Mouse (Mus musculus): ENCODE results near the gene Ccp110. TPM values are rescaled to one million over a fixed set of nuclear protein-coding genes. Genes with fewer than 3 reads are reported as not detected.

Ccp110 gene
- total and polyA plus RNA-seq, 3 experiments: 10.4 to 12.3 TPM; not detected in 1

DNA sequence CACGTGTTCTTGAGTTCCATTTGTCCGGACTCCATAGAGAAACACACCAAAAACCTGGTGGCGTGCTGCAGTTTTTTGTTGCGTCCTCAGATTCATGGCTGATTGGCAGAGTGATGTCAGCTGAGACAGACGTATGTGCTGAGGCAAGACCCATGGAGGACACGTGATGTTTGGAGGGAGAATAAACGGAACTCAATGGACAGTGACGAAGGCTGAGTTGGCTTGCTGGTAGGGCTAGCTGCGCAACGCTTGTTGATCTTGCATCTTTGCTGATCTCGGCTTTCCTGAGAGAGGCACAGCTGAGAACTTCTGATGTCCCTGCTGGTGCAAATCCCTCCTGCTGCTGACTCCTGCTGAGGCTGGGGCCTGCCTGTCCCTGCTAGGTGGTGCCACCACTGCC, 51.6 kb downstream of the Ccp110 start:
- no peaks in the 10 kb centered on the region for H3K9me3 ChIP-seq (replicated peaks; ENCODE audit: insufficient read depth, low read length)
- no peak overlapping the region for H3K9ac ChIP-seq (ENCODE audit: control insufficient read depth, low read depth, low read length, poor library complexity, severe bottlenecking)
- no peak overlapping the region for H3K27ac ChIP-seq (ENCODE audit: control insufficient read depth, low read depth, low read length)
- H3K36me3 ChIP-seq (ENCODE audit: control insufficient read depth in 1 of 2, insufficient read depth in 2 of 2, low read length in 2 of 2): peaks cover 0 to 2% of the 10 kb centered on the region in 2 experiments; a peak in 2 of 4 replicates
- no peak overlapping the region for H3K4me3 ChIP-seq (ENCODE audit: control insufficient read depth in 1 of 2, insufficient read depth in 1 of 2, low read depth in 2 of 2, low read length in 2 of 2)
- H3K27me3 ChIP-seq (ENCODE audit: control insufficient read depth in 1 of 2, insufficient read depth in 2 of 2, low read length in 2 of 2): no peaks in the 10 kb centered on the region
- DNase-seq (ENCODE audit: low read depth, low spot score): no peak
- no peaks in the 10 kb centered on the region for H3K79me2 ChIP-seq (ENCODE audit: control insufficient read depth, insufficient read depth, low read length, poor library complexity)
- TF ChIP-seq NRF1 (IDR thresholded peaks at IDR 0.05; ENCODE audit: insufficient read depth, low read depth, low read length, poor library complexity, severe bottlenecking) (no peak), E2F4 (IDR thresholded peaks at IDR 0.05; ENCODE audit: borderline replicate concordance, low read depth, low read length) (no peak), MYC (IDR thresholded peaks at IDR 0.05; ENCODE audit: low read depth, low read length) (no peak), MAZ (IDR thresholded peaks at IDR 0.05; ENCODE audit: low read depth, low read length) (no peak), ELF1 (IDR thresholded peaks at IDR 0.05; ENCODE audit: low read depth, low read length) (no peak), ZC3H11A (IDR thresholded peaks at IDR 0.05; ENCODE audit: low read depth, low read length) (no peak), POLR2AphosphoS5 (IDR thresholded peaks at IDR 0.05; ENCODE audit: borderline replicate concordance, low read depth, low read length) (no peak), TCF12 (IDR thresholded peaks at IDR 0.05; ENCODE audit: low read depth, low read length) (no peak), JUND (IDR thresholded peaks at IDR 0.05; ENCODE audit: low read depth, low read length) (no peak), CHD2 (IDR thresholded peaks at IDR 0.05; ENCODE audit: low read length) (no peak), ZNF384 (IDR thresholded peaks at IDR 0.05; ENCODE audit: low read depth, low read length) (no peak)
- no peaks in the 10 kb centered on the region for H3K4me1 ChIP-seq (ENCODE audit: control insufficient read depth in 1 of 2, insufficient read depth in 2 of 2, low read length in 2 of 2)

GRCm38 (mm10) chr7:118764725-118765124, 52.4 kb downstream of the Ccp110 start:
- TF ChIP-seq GABPA (IDR thresholded peaks at IDR 0.05; ENCODE audit: low read depth, low read length) (no peak), GATA1 (IDR thresholded peaks at IDR 0.05; ENCODE audit: low read depth, low read length) (no peak), SIN3A (IDR thresholded peaks at IDR 0.05; ENCODE audit: low read length) (no peak)
- Histone ChIP-seq H3K27me3 (ENCODE audit: control insufficient read depth in 1 of 2, insufficient read depth in 2 of 2, low read length in 2 of 2) (no peaks in the 10 kb centered on the region), H3K4me1 (ENCODE audit: control insufficient read depth in 1 of 2, insufficient read depth in 2 of 2, low read length in 2 of 2) (no peaks in the 10 kb centered on the region), H3K9me3 (replicated peaks; ENCODE audit: insufficient read depth, low read length) (no peaks in the 10 kb centered on the region), H3K36me3 (ENCODE audit: control insufficient read depth in 1 of 2, insufficient read depth in 2 of 2, low read length in 2 of 2) (peaks cover 0 to 2% of the 10 kb centered on the region in 2 experiments; a peak in 2 of 4 replicates), H3K9ac (ENCODE audit: control insufficient read depth, low read depth, low read length, poor library complexity, severe bottlenecking) (no peak overlapping the region), H3K4me3 (ENCODE audit: control insufficient read depth in 1 of 2, insufficient read depth in 1 of 2, low read depth in 2 of 2, low read length in 2 of 2) (no peak overlapping the region), H3K79me2 (ENCODE audit: control insufficient read depth, insufficient read depth, low read length, poor library complexity) (no peaks in the 10 kb centered on the region), H3K27ac (ENCODE audit: control insufficient read depth, low read depth, low read length) (no peak overlapping the region)
- DNase-seq (ENCODE audit: low read depth, low spot score): no peak

GRCm38 (mm10) chr7:118765604-118766003, 53.3 kb downstream of the Ccp110 start:
- no peak for DNase-seq (ENCODE audit: low read depth, low spot score)
- H3K27me3 ChIP-seq (ENCODE audit: control insufficient read depth in 1 of 2, insufficient read depth in 2 of 2, low read length in 2 of 2): no peaks in the 10 kb centered on the region
- no peaks in the 10 kb centered on the region for H3K4me1 ChIP-seq (ENCODE audit: control insufficient read depth in 1 of 2, insufficient read depth in 2 of 2, low read length in 2 of 2)
- H3K4me3 ChIP-seq (ENCODE audit: control insufficient read depth in 1 of 2, insufficient read depth in 1 of 2, low read depth in 2 of 2, low read length in 2 of 2): no peak overlapping the region
- no peak overlapping the region for H3K9ac ChIP-seq (ENCODE audit: control insufficient read depth, low read depth, low read length, poor library complexity, severe bottlenecking)
- H3K36me3 ChIP-seq (ENCODE audit: control insufficient read depth in 1 of 2, insufficient read depth in 2 of 2, low read length in 2 of 2): peaks cover 0 to under 1% of the 10 kb centered on the region in 2 experiments; a peak in 2 of 4 replicates
- no peaks in the 10 kb centered on the region for H3K9me3 ChIP-seq (replicated peaks; ENCODE audit: insufficient read depth, low read length)
- no peak overlapping the region for H3K27ac ChIP-seq (ENCODE audit: control insufficient read depth, low read depth, low read length)
- no peaks in the 10 kb centered on the region for H3K79me2 ChIP-seq (ENCODE audit: control insufficient read depth, insufficient read depth, low read length, poor library complexity)
- no peak for TF ChIP-seq GABPA (IDR thresholded peaks at IDR 0.05; ENCODE audit: low read depth, low read length)
- no peak for TF ChIP-seq POLR2A (IDR thresholded peaks at IDR 0.05; ENCODE audit: control insufficient read depth in 1 of 2, insufficient read depth in 1 of 2, low read depth in 1 of 2, low read length in 2 of 2, poor library complexity in 1 of 2)
- no peak for TF ChIP-seq EP300 (IDR thresholded peaks at IDR 0.05; ENCODE audit: low read depth in 1 of 2, low read length in 2 of 2)
- TF ChIP-seq SIN3A (IDR thresholded peaks at IDR 0.05; ENCODE audit: low read length): no peak
- TF ChIP-seq ETS1 (IDR thresholded peaks at IDR 0.05; ENCODE audit: low read depth, low read length): no peak
- TF ChIP-seq HCFC1 (IDR thresholded peaks at IDR 0.05; ENCODE audit: low read depth, low read length): no peak

Data from MEL (cell line).